Mouse (Mus musculus) limb, embryonic 14.5 days (tissue): ENCODE data around the gene Ap4b1. TPM values are rescaled to one million over a fixed set of nuclear protein-coding genes. Genes with fewer than 3 reads are reported as not detected.

Experiments
- ATAC-seq: fragments of 200-750 bp; cut with Nextera tagmentation; 2 replicates; pipeline ENCODE4 v1.8.0; 2017; ENCODE audit warnings: low read depth, moderate number of reproducible peaks, moderate TSS enrichment; ENCODE audit not compliant: low FRiP score
- DNase-seq: peaks from one replicate; pipeline ENCODE4 v3.0.0-alpha.2; 2015; ENCODE audit warnings: low spot score
- H3K27ac ChIP-seq: fragments of 300-500 bp; sonication (generic); replicated peaks from 2 replicates; pipeline ENCODE4 v1.5.1; 2014; ENCODE audit warnings: low read depth, mild to moderate bottlenecking, low read length, moderate library complexity, mixed read lengths
- H3K27me3 ChIP-seq: fragments of 300-500 bp; sonication (generic); 2 replicates; pipeline ENCODE4 v1.6.1; 2014; ENCODE audit warnings: low read length, mixed read lengths; ENCODE audit not compliant: control insufficient read depth, insufficient read depth
- H3K36me3 ChIP-seq: fragments of 300-500 bp; sonication (generic); 2 replicates; pipeline ENCODE4 v1.6.1; 2014; ENCODE audit warnings: mild to moderate bottlenecking, low read length, moderate library complexity, mixed read lengths; ENCODE audit not compliant: control insufficient read depth, insufficient read depth
- H3K4me1 ChIP-seq: fragments of 300-500 bp; sonication (generic); 2 replicates; pipeline ENCODE4 v1.6.1; 2014; ENCODE audit warnings: antibody characterized with exemption, low read length, mixed read lengths; ENCODE audit not compliant: control insufficient read depth, insufficient read depth
- H3K4me2 ChIP-seq: fragments of 300-500 bp; sonication (generic); replicated peaks from 2 replicates; pipeline ENCODE4 v1.6.1; 2014; ENCODE audit warnings: low read depth, mild to moderate bottlenecking, low read length, moderate library complexity; ENCODE audit not compliant: severe bottlenecking
- H3K4me3 ChIP-seq: fragments of 300-500 bp; sonication (generic); replicated peaks from 2 replicates; pipeline ENCODE4 v1.5.1; 2014; ENCODE audit warnings: low read length
- H3K9ac ChIP-seq: fragments of 300-500 bp; sonication (generic); 2 replicates; pipeline ENCODE4 v1.6.1; 2014; ENCODE audit warnings: mild to moderate bottlenecking, low read depth, low read length, moderate library complexity; ENCODE audit not compliant: severe bottlenecking
- H3K9me3 ChIP-seq: fragments of 300-500 bp; sonication (generic); 2 replicates; pipeline ENCODE4 v1.6.1; 2016; ENCODE audit warnings: low read length; ENCODE audit not compliant: control insufficient read depth
- POLR2A ChIP-seq: fragments of 200-500 bp; IDR thresholded peaks from 2 replicates; pipeline ENCODE4 v1.8.0; 2012; ENCODE audit warnings: inconsistent platforms, mild to moderate bottlenecking, moderate library complexity, borderline replicate concordance; ENCODE audit not compliant: insufficient read depth, insufficient read length; ENCODE audit errors: extremely low read depth
- WGBS: fragments of 180-500 bp; shearing (Covaris S2); extraction: QIAGEN DNeasy Blood & Tissue Kit; methylation state at CpG from one replicate; pipeline ENCODE4 v1.1.7; 2014; 5-methylcytosine and 5-hydroxymethylcytosine counted together
- polyA plus RNA-seq, 2 experiments: library from polyadenylated mRNA; depleted of rRNA in 1 of 2; stranded (reverse) in 1 of 2; unstranded in 1 of 2; fragments of >200 nt; fragmentation: Nextera tagmentation in 1 of 2; extraction: Ambion mirVana in 1 of 2; gene quantifications; 2 replicates each; pipeline versions ENCODE4 v1.2.1 to v1.2.3; 2012 to 2014

Gene Ap4b1
- polyA plus RNA-seq, 2 experiments, result 22.9 to 27.0 TPM

DNA sequence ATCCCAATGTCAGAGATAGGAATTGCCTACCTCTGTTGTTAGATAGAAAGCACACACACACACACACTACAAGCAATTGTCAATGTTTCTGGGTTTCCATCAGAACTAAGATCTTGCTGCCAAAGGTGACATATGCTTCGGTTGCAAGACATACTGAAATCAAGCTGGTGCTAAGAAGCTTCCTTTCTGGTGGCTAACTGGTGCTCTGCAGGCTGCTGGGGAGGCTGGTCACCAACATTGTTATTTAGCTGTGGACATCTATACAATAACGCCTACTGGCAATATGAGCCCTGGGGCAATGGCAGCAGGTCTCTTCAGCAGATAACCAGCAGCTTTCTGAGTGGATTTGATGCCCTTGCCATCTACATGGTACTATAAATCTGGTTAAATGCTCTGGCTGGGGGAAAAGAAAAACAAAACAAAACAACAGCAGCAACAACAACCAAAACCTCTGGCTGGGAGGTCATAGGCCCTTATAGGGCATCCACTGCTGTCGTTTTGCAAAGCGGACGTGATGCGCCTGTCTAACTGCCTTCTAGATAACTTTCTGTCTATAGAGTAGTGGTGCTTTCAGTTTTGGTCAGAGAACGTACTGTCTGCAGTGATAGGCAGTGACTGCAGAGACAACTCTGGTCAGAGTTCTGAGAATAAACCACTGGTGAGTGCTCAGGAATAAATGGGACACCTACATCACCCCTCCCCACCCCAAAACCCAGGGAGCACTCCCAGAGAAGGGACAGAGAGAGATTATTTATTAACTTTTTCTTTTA lies 47.9 kb downstream of the Ap4b1 start:
- 88% methylated on average over 7 of the region's 7 CpGs for WGBS
- Histone ChIP-seq H3K4me1 (0 out of 2 replicates have a peak, but pooled peaks cover 2% of the 10 kb centered on the region), H3K4me2 (no peak overlapping the region), H3K9ac (no peak overlapping the region), H3K36me3 (no peaks in the 10 kb centered on the region), H3K4me3 (no peak overlapping the region), H3K27me3 (no peaks in the 10 kb centered on the region), H3K9me3 (no peaks in the 10 kb centered on the region), H3K27ac (no peak overlapping the region)
- ATAC-seq, result no peak
- TF ChIP-seq POLR2A, result no peak
- no peak for DNase-seq

DNA sequence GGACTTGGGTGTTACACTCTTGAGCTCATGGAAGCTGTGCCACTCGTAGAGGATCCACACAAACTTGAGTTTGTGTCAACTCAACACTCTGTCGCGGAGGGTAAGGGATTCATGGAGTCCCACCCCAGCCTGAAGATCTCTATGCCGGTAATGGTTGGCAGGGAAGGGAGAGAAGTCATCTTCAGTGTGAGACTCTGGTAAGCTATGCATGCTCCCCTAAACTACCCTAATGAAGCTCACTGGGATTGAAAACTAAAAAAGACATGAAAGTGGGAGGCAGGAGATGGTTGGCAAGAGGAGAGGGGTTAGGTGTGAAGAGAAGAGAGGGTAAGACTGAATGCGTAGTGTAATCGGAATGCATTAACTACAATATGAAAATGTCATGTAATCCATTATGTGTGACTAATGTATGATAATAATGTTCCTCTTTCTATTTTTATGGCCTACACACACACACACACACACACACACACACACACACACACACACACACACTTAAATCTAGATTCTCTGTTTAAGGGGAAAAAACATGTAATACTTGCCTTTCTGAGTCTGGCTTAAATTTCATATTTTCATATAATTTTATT lies 48.8 kb downstream of the Ap4b1 start:
- Histone ChIP-seq H3K9ac (no peak overlapping the region), H3K4me3 (no peak overlapping the region), H3K27ac (no peak overlapping the region), H3K4me1 (0 out of 2 replicates have a peak, but pooled peaks cover 2% of the 10 kb centered on the region), H3K36me3 (no peaks in the 10 kb centered on the region), H3K4me2 (no peak overlapping the region), H3K27me3 (no peaks in the 10 kb centered on the region), H3K9me3 (no peaks in the 10 kb centered on the region)
- no peak for ATAC-seq
- whole genome bisulfite sequencing, result 91% methylated on average over 6 of the region's 6 CpGs
- no peak for TF ChIP-seq POLR2A
- no peak for DNase-seq

DNA sequence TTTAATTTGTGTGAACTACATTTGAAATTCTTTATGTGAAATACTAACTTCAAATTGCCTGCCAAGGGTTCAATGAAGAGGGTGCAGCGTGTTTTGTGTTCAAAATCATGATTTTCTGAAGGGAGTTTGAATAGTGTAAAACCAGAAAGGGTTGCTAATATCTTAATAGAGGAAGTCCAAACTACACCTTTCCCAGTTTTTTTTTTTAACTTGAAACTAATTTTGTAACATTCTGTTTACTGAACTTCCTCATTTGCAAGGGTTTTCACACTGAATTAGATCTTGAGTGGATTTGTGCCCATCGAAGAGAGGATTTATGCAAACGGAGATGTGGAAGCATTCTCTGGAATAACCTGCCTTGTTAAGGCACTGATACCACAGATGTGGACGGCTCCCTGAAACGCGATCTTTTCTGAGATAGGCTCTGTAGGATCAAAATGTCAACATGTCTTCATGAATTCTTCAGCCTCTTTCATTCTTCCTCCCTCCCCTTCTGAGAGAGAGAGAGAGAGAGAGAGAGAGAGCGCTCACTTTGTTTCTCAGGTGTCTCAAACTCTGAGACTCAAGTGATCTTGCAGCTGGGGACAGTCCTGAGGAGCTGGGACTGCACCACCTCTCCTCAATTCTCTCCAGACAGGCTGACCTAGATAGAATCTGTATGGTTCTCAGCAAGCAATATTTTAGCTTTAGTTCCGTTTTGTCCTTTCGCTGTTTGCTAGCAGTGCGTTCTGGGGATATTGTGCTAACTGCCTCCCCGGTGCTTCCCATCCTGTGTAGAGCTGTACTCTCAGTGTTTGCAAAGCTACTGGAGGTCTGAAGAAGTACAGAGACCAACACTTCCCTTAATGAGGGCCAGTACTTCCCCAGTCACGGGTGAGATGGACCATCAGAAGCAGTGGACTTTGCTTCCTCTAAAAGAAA lies 49.8 kb downstream of the Ap4b1 start, which contains the start of gene Ptpn22:
TSS of gene Ptpn22 (plus strand) at position 915 of the 921 bp plus-strand sequence.
- WGBS, result 75% methylated on average over 12 of the region's 12 CpGs
- H3K9ac ChIP-seq, result no peak within 1 kb of the TSS
- H3K27me3 ChIP-seq, result no peaks in the 10 kb centered on the region
- DNase-seq (no peak), ATAC-seq (no peak)
- no peak for TF ChIP-seq POLR2A
- H3K4me1 ChIP-seq, result 0 out of 2 replicates have a peak, but pooled peaks cover 2% of the 10 kb centered on the region
- H3K36me3 ChIP-seq, result no peaks in the 10 kb centered on the region
- H3K9me3 ChIP-seq, result no peaks in the 10 kb centered on the region
- no peak within 1 kb of the TSS for H3K4me2 ChIP-seq
- no peak within 1 kb of the TSS for H3K27ac ChIP-seq
- H3K4me3 ChIP-seq, result no peak within 1 kb of the TSS

DNA sequence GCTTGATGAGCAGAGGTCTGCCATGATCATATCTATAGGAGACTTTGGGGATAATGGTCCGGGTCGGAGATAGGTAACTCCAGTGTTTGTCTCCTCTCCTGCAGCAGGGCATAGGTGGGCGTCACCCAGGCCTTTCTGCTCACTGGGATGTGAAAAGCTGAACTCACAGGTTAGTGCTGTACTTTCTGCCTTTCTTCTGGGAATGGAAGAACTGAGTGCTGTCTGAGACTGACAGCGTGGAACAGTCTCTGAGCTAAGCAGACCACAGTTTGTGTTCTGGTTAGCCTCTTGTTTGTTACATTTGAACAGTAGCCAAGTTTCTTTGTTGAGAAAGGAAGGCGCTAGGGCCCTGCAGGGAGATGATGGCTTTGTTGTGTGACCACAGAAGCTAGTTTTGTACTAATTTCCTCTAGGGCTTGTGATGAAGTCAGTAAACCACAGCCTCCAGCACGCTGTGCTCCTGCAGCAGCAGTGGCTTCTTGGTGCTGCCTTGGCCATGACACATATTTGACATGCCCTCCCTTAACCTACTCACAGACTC lies 50.6 kb downstream of the Ap4b1 start:
- Histone ChIP-seq H3K36me3 (no peaks in the 10 kb centered on the region), H3K4me1 (0 out of 2 replicates have a peak, but pooled peaks cover 2% of the 10 kb centered on the region), H3K27me3 (no peaks in the 10 kb centered on the region), H3K27ac (no peak overlapping the region), H3K9me3 (no peaks in the 10 kb centered on the region), H3K4me3 (no peak overlapping the region), H3K9ac (no peak overlapping the region), H3K4me2 (no peak overlapping the region)
- WGBS, result 71% methylated on average over 6 of the region's 6 CpGs
- DNase-seq, result peak; percentile 7
- TF ChIP-seq POLR2A, result no peak
- ATAC-seq, result no peak
